Mouse (Mus musculus): ENCODE results near the gene Cd8a. TPM values are rescaled to one million over a fixed set of nuclear protein-coding genes. Genes with fewer than 3 reads are reported as not detected.
"Not testable (repeated sequence)": the region's sequence is repeated elsewhere in the genome, so short reads cannot be mapped to it uniquely, and the experiment has no call there.

The Cd8a gene
- polyA plus RNA-seq (2014; fragmentation: Nextera tagmentation; extraction: Ambion mirVana): not detected in 2 replicates

DNA sequence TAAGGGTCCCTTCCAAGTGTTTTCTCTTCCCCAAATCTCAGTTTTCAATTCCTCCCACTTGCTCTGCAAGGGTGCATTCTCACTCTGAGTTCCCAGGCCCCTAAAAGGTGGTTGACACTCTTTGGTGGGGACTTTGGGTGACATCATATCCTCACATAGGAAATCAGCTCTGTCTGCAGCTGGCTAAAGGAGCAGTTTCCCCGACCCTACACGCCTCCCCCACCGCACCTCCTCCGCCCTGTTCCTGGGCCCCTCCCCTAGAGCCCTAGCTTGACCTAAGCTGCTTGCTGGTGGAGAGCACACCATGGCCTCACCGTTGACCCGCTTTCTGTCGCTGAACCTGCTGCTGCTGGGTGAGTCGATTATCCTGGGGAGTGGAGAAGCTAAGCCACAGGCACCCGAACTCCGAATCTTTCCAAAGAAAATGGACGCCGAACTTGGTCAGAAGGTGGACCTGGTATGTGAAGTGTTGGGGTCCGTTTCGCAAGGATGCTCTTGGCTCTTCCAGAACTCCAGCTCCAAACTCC is at the start of gene Cd8a:
Gene Cd8a (plus strand): TSS at position 179 of the 527 bp plus-strand sequence.
- H3K27ac ChIP-seq (ENCODE audit: low read depth, low read length): no peak within 1 kb of the TSS
- H3K27me3 ChIP-seq (ENCODE audit: control insufficient read depth, insufficient read depth, low read length): no peaks in the 10 kb centered on the region
- no peak within 1 kb of the TSS for H3K9ac ChIP-seq (ENCODE audit: low read length)
- DNase-seq (ENCODE audit: low spot score): no peak
- no peak within 1 kb of the TSS for H3K4me2 ChIP-seq (ENCODE audit: low read depth)
- WGBS: 80% methylated on average over 14 of the region's 14 CpGs
- H3K36me3 ChIP-seq (ENCODE audit: control insufficient read depth, insufficient read depth, low read length): no peaks in the 10 kb centered on the region
- H3K4me1 ChIP-seq (ENCODE audit: control insufficient read depth, insufficient read depth, low read length): no peaks in the 10 kb centered on the region
- no peak within 1 kb of the TSS for H3K4me3 ChIP-seq (ENCODE audit: low read depth, low read length)
- no peaks in the 10 kb centered on the region for H3K9me3 ChIP-seq (ENCODE audit: control insufficient read depth, low read length)
- no peak for ATAC-seq (ENCODE audit: insufficient read depth, low FRiP score, low TSS enrichment)

DNA sequence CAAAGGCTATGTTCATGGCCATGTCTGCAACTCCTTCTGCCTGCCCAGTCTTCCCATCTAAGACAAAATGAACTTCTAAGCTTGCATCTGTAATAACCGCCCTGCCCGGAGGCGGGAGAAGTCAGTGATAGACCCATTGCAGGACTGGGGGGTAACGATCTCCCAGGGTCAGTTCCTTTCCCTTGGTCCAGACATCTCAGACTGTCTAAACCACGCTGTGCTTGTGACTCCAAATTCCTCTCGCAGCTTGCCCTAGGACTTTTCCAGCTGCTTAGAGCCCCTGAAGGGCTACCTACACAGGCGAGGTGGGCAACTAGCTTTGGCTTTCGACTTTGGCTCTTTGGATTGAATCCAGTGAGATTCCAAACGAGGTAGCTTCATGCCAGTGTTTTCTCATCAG is 48.4 kb upstream of the Cd8a start:
- Histone ChIP-seq H3K4me3 (ENCODE audit: low read depth, low read length) (no peak overlapping the region), H3K4me2 (ENCODE audit: low read depth) (no peak overlapping the region), H3K36me3 (ENCODE audit: control insufficient read depth, insufficient read depth, low read length) (no peaks in the 10 kb centered on the region), H3K9ac (ENCODE audit: low read length) (no peak overlapping the region), H3K9me3 (ENCODE audit: control insufficient read depth, low read length) (no peaks in the 10 kb centered on the region), H3K27ac (ENCODE audit: low read depth, low read length) (no peak overlapping the region), H3K27me3 (ENCODE audit: control insufficient read depth, insufficient read depth, low read length) (no peaks in the 10 kb centered on the region), H3K4me1 (ENCODE audit: control insufficient read depth, insufficient read depth, low read length) (no peaks in the 10 kb centered on the region)
- 90% methylated on average over 9 of the region's 9 CpGs for WGBS
- no peak for DNase-seq (ENCODE audit: low spot score)
- no peak for ATAC-seq (ENCODE audit: insufficient read depth, low FRiP score, low TSS enrichment)

DNA sequence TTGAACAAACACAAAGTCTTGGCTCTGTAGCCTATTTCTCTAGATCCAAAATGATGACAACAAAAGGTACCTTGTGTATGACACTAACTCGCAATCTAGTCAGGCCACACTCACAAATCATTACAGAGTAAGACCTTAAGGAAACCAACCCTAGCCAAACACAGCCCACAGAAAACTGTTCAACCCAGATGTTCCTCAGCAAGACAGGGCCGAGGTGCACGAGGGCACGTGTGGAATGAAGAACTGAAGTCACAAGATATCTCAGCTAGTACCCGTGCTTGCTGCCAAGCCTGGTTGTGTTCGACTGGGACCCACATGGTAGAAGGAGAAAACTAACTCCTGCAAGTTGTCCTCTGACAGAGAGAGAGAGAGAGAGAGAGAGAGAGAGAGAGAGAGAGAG is 43.3 kb upstream of the Cd8a start:
- no peak overlapping the region for H3K27ac ChIP-seq (ENCODE audit: low read depth, low read length)
- H3K9me3 ChIP-seq (ENCODE audit: control insufficient read depth, low read length): no peaks in the 10 kb centered on the region
- H3K4me3 ChIP-seq (ENCODE audit: low read depth, low read length): no peak overlapping the region
- ATAC-seq (ENCODE audit: insufficient read depth, low FRiP score, low TSS enrichment) (no peak), DNase-seq (ENCODE audit: low spot score) (no peak)
- WGBS: 84% methylated on average over 6 of the region's 6 CpGs
- H3K4me2 ChIP-seq (ENCODE audit: low read depth): no peak overlapping the region
- no peaks in the 10 kb centered on the region for H3K4me1 ChIP-seq (ENCODE audit: control insufficient read depth, insufficient read depth, low read length)
- H3K9ac ChIP-seq (ENCODE audit: low read length): no peak overlapping the region
- H3K36me3 ChIP-seq (ENCODE audit: control insufficient read depth, insufficient read depth, low read length): no peaks in the 10 kb centered on the region
- no peaks in the 10 kb centered on the region for H3K27me3 ChIP-seq (ENCODE audit: control insufficient read depth, insufficient read depth, low read length)

DNA sequence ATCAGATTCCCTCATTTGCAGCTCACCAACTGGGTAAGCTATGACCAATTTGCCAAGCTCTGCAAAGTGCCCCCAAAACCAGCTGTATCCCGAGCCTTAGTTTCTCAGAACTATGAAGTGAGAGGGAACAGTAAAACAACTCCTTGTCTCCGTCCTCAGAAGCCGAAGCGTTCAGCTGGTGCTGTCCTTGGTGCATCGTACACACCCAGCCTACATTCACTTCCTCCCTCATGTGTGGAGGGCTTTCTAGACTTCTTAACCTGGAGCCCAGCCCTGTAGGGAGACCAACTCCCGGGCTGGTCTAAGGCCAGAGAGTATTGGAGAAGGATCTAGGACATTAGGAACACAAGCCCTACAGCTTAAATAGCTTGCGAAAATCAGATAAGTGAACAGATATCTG is 42.7 kb upstream of the Cd8a start:
- Histone ChIP-seq H3K4me1 (ENCODE audit: control insufficient read depth, insufficient read depth, low read length) (no peaks in the 10 kb centered on the region), H3K27me3 (ENCODE audit: control insufficient read depth, insufficient read depth, low read length) (no peaks in the 10 kb centered on the region), H3K27ac (ENCODE audit: low read depth, low read length) (no peak overlapping the region), H3K9ac (ENCODE audit: low read length) (no peak overlapping the region), H3K4me2 (ENCODE audit: low read depth) (no peak overlapping the region), H3K36me3 (ENCODE audit: control insufficient read depth, insufficient read depth, low read length) (no peaks in the 10 kb centered on the region), H3K9me3 (ENCODE audit: control insufficient read depth, low read length) (no peaks in the 10 kb centered on the region), H3K4me3 (ENCODE audit: low read depth, low read length) (no peak overlapping the region)
- WGBS: 82% methylated on average over 7 of the region's 7 CpGs
- DNase-seq (ENCODE audit: low spot score): no peak
- ATAC-seq (ENCODE audit: insufficient read depth, low FRiP score, low TSS enrichment): no peak

DNA sequence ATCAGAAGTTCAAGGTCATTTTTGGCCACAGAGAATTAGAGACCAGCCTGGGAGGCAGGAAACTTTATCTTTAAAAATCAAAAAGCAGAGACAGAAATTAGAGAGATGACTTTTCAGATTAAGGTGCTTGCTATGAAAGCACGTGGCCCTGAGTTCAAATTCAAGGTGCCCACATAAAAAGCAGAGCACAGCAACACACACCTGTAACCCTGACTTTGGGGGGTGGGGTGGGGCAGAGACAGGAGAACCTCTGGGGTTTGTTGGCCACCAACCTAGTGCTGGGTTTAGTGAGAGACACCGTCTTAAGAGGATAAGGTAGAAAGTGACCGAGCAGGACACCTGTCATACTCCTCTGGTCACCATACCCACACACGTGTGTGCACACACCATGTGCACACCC is 41.7 kb upstream of the Cd8a start:
- not testable (repeated sequence) for H3K27ac ChIP-seq (ENCODE audit: low read depth, low read length); H3K36me3 ChIP-seq (ENCODE audit: control insufficient read depth, insufficient read depth, low read length); H3K4me3 ChIP-seq (ENCODE audit: low read depth, low read length); ATAC-seq (ENCODE audit: insufficient read depth, low FRiP score, low TSS enrichment); H3K27me3 ChIP-seq (ENCODE audit: control insufficient read depth, insufficient read depth, low read length); H3K4me2 ChIP-seq (ENCODE audit: low read depth); DNase-seq (ENCODE audit: low spot score); H3K9me3 ChIP-seq (ENCODE audit: control insufficient read depth, low read length); H3K4me1 ChIP-seq (ENCODE audit: control insufficient read depth, insufficient read depth, low read length); H3K9ac ChIP-seq (ENCODE audit: low read length)
- 90% methylated on average over 1 of the region's 4 CpGs for WGBS

DNA sequence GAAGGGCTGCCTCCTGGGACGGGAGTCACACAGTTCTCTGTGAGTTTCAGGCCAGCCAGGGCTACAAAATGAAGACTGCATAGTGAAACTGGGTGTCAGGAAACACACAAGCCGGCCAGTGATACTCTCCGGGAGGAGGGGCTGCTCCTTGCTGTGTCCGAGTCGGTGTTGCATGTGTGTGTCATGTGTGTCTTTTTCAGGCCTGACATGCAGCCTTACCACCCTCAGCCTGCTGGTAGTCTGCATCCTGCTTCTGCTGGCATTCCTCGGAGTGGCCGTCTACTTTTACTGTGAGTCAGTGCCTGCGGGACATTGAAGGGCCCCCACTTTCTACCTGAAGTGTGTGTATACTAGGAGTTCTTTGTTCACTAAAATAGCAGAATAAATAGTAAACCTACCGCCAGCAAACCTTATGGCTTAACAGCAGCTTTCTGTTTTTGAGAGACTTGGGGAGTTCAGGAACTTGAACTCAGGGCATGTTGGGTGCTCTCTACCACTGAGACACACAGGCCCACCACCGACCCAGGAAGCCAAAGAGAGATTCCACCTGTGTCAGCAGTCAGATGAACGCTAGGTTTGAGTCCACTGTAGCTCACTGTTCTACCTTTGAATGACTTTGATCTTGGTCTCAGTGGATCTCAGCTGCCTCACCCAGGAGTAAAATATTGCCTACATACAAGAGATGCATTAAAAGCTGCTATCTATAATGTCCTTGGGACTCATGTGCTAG is 40.8 kb upstream of the Cd8a start:
- H3K4me1 ChIP-seq (ENCODE audit: control insufficient read depth, insufficient read depth, low read length): no peaks in the 10 kb centered on the region
- ATAC-seq (ENCODE audit: insufficient read depth, low FRiP score, low TSS enrichment): no peak
- WGBS: 89% methylated on average over 11 of the region's 11 CpGs

DNA sequence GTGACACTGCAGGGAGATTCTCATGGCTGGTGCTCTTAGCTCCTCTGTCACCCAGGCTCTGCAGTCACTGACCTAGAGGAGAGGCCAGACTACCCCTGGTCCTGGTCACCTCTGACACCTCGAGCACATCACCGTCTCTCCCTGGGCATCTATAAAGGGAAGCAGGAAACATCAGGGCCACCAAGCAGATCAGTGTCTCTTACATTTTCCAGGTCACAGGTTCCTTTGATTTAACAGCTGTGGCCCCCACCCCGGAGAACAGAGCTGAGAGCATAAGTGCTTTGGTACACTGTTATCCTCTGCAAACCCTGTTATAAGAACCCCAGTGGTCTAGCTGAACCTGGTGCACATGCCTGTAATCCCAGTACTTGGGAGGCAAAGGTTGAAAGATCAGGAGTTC is 40.2 kb upstream of the Cd8a start:
- no peaks in the 10 kb centered on the region for H3K27me3 ChIP-seq (ENCODE audit: control insufficient read depth, insufficient read depth, low read length)
- ATAC-seq (ENCODE audit: insufficient read depth, low FRiP score, low TSS enrichment) (no peak), DNase-seq (ENCODE audit: low spot score) (no peak)
- no peaks in the 10 kb centered on the region for H3K9me3 ChIP-seq (ENCODE audit: control insufficient read depth, low read length)
- no peak overlapping the region for H3K27ac ChIP-seq (ENCODE audit: low read depth, low read length)
- no peak overlapping the region for H3K4me3 ChIP-seq (ENCODE audit: low read depth, low read length)
- no peaks in the 10 kb centered on the region for H3K36me3 ChIP-seq (ENCODE audit: control insufficient read depth, insufficient read depth, low read length)
- WGBS: 79% methylated on average over 3 of the region's 3 CpGs
- H3K4me1 ChIP-seq (ENCODE audit: control insufficient read depth, insufficient read depth, low read length): no peaks in the 10 kb centered on the region
- no peak overlapping the region for H3K4me2 ChIP-seq (ENCODE audit: low read depth)
- H3K9ac ChIP-seq (ENCODE audit: low read length): no peak overlapping the region

More for the DNA sequence above, 40.8 kb upstream of the Cd8a start:
- Histone ChIP-seq H3K4me2 (ENCODE audit: low read depth) (no peak overlapping the region), H3K27ac (ENCODE audit: low read depth, low read length) (no peak overlapping the region), H3K9ac (ENCODE audit: low read length) (no peak overlapping the region), H3K36me3 (ENCODE audit: control insufficient read depth, insufficient read depth, low read length) (no peaks in the 10 kb centered on the region), H3K4me3 (ENCODE audit: low read depth, low read length) (no peak overlapping the region), H3K27me3 (ENCODE audit: control insufficient read depth, insufficient read depth, low read length) (no peaks in the 10 kb centered on the region), H3K9me3 (ENCODE audit: control insufficient read depth, low read length) (no peaks in the 10 kb centered on the region)
- DNase-seq (ENCODE audit: low spot score): no peak

DNA sequence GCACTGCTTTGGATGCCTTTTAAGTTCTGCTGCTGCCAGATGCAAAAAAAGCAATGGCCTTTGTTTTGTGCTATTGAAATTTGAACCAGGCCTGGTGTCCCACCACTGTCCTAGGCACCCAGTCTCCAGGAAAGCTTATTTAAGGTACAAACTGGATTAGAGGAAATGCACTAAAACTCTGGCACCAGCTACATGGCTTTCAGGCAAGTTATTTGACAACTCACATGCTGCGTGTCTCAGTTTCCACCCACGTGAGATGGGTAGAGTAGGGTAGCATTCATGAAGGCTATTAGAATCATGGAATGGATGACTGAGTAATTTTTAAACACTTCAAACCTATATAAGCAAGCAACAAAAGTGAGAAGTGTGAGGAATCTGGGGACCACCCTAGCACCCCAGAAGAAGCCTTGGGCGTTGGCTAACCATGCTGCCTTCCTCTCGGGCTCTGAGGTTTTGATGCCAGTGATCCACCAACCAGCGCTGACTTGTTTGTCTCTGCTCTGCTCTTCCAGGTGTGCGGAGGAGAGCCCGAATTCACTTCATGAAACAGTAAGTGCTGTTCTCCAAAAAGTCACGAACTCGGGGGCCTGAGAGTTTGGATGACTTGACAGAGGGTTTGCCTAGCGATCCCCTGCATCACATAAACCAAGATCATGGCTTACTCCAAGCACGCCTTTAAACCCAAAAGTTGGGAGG is 39.5 kb upstream of the Cd8a start:
- Histone ChIP-seq H3K36me3 (ENCODE audit: control insufficient read depth, insufficient read depth, low read length) (no peaks in the 10 kb centered on the region), H3K4me2 (ENCODE audit: low read depth) (no peak overlapping the region), H3K27me3 (ENCODE audit: control insufficient read depth, insufficient read depth, low read length) (no peaks in the 10 kb centered on the region), H3K27ac (ENCODE audit: low read depth, low read length) (no peak overlapping the region), H3K9me3 (ENCODE audit: control insufficient read depth, low read length) (no peaks in the 10 kb centered on the region), H3K9ac (ENCODE audit: low read length) (no peak overlapping the region), H3K4me3 (ENCODE audit: low read depth, low read length) (no peak overlapping the region), H3K4me1 (ENCODE audit: control insufficient read depth, insufficient read depth, low read length) (no peaks in the 10 kb centered on the region)
- DNase-seq (ENCODE audit: low spot score): no peak
- ATAC-seq (ENCODE audit: insufficient read depth, low FRiP score, low TSS enrichment): no peak
- 92% methylated on average over 11 of the region's 11 CpGs for WGBS

DNA sequence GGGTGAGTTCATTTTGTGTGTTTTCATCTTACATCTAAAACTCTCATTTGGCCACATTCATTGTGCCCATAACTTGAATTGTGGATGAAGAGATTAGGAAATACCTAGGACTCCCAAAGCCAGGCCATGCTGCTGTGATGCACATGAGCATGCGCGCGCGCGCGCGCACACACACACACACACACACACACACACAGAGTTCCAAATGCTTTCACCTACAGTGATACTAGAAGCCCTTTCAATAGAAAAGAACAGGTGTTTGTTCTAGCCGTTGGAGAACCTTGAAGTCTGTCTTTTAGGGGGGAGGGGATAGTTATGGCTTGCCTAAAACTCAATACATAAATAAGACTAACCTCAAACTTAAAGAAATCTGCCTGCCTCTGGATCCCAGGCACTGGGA is 35.6 kb upstream of the Cd8a start:
- Histone ChIP-seq H3K9ac (ENCODE audit: low read length) (no peak overlapping the region), H3K27ac (ENCODE audit: low read depth, low read length) (no peak overlapping the region), H3K9me3 (ENCODE audit: control insufficient read depth, low read length) (no peaks in the 10 kb centered on the region), H3K4me2 (ENCODE audit: low read depth) (no peak overlapping the region), H3K4me1 (ENCODE audit: control insufficient read depth, insufficient read depth, low read length) (no peaks in the 10 kb centered on the region), H3K27me3 (ENCODE audit: control insufficient read depth, insufficient read depth, low read length) (no peaks in the 10 kb centered on the region), H3K4me3 (ENCODE audit: low read depth, low read length) (no peak overlapping the region), H3K36me3 (ENCODE audit: control insufficient read depth, insufficient read depth, low read length) (no peaks in the 10 kb centered on the region)
- ATAC-seq (ENCODE audit: insufficient read depth, low FRiP score, low TSS enrichment) (no peak), DNase-seq (ENCODE audit: low spot score) (no peak)
- 95% methylated on average over 8 of the region's 8 CpGs for WGBS
